Mouse (Mus musculus): ENCODE measurements at regions not wholly inside any gene's neighbourhood (a gene's known extent, or its start where the extent isn't known, plus 50 kb on each side); places are given as distances from the start of the nearest gene placed in this dataset.

- DNase-seq (ENCODE audit: low spot score) = no peak
These were observed 61.8 kb upstream of the Gm6812 start for GRCm38 (mm10) chrX:68954687-68955086.

GRCm38 (mm10) chrX:68953298-68953697, 60.4 kb upstream of the Gm6812 start:
- no peak for DNase-seq (ENCODE audit: low spot score)

GRCm38 (mm10) chrX:68950730-68951129, 57.9 kb upstream of the Gm6812 start:
- DNase-seq (ENCODE audit: low spot score) = peak; percentile 2

- no peak for DNase-seq (ENCODE audit: low spot score)
These were observed 52.9 kb upstream of the Gm6812 start for GRCm38 (mm10) chrX:68945741-68946140.

Data from lung, postnatal 25 days (tissue).